21 mouse cellular contexts compared by ENCODE assay signal in the genomic region with DNA sequence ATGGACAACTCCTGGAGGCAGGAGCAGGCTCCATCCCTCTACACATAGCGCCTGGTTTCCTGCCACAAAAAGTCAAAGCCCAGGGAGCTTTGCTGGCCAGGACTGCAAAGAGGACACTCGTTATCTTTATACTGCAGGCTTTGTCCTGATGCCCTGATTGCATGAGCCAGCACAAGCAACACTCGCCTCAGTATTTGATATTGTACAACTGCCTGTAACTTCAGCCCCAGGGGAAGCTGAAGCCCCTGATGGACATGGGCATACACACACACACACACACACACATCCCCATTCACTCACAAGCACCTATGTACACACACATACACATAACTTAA. TPM values are rescaled to one million over a fixed set of nuclear protein-coding genes. Genes with fewer than 3 reads are reported as not detected.
DNase-seq lines count a peak whose midpoint lies in the region; ATAC-seq lines count a peak whose summit lies in the region.
"Had no signal": no experiment of that assay in that cellular context is flagged by ENCODE, and none has a peak within 500 bp of the region (broad histone marks: within the 10 kb centered on the region; RNA-seq: fewer than 3 reads in every experiment).

No protein-coding gene starts in this region.

- 0 out of 2 replicates have a peak, but pooled peaks have one; percentile 34 for ATAC-seq in granulocyte monocyte progenitor cell, adult 5-6 weeks (replicated peaks; ENCODE audit: poor library complexity, severe bottlenecking)
- 0 out of 2 replicates have a peak, but pooled peaks have one; percentile 22 for ATAC-seq in liver, embryonic 15.5 days (ENCODE audit: insufficient read depth)
- ATAC-seq in megakaryocyte-erythroid progenitor cell, adult 5-6 weeks (replicated peaks; ENCODE audit: low FRiP score, low TSS enrichment, poor library complexity, severe bottlenecking), result peak; percentile 95
- ATAC-seq in cerebellum, adult (ENCODE audit: insufficient number of reproducible peaks, low FRiP score, low TSS enrichment), result no peak
- ATAC-seq: forebrain, embryonic 14.5 days; inflammation-experienced regulatory T-cells, adult 6 months; Patski had no signal

- no peak overlapping the region for H3K4me3 ChIP-seq in liver, embryonic 15.5 days (replicated peaks)
- H3K4me3 ChIP-seq: embryonic facial prominence, embryonic 12.5 days; erythroblast, embryonic 14.5 days; left cerebral cortex, adult 2 months; lung, embryonic 15.5 days; midbrain, embryonic 12.5 days had no signal

- H3K4me1 ChIP-seq in liver, embryonic 15.5 days (replicated peaks), result peaks cover 20% of the 10 kb centered on the region
- H3K4me1 ChIP-seq: embryonic facial prominence, embryonic 12.5 days; lung, embryonic 15.5 days; midbrain, embryonic 12.5 days had no signal

- no peaks in the 10 kb centered on the region for H3K36me3 ChIP-seq in liver, embryonic 15.5 days (replicated peaks)
- H3K36me3 ChIP-seq: embryonic facial prominence, embryonic 12.5 days; lung, embryonic 15.5 days; midbrain, embryonic 12.5 days had no signal

- H3K4me2 ChIP-seq in liver, embryonic 15.5 days, result no peak overlapping the region; the same call in 1 of the 2 replicates
- H3K4me2 ChIP-seq: embryonic facial prominence, embryonic 12.5 days; hindbrain, embryonic 14.5 days; lung, embryonic 15.5 days; midbrain, embryonic 12.5 days had no signal

- H3K27ac ChIP-seq in liver, embryonic 15.5 days (replicated peaks), result no peak overlapping the region
- H3K27ac ChIP-seq: embryonic facial prominence, embryonic 12.5 days; hindbrain, embryonic 14.5 days; left cerebral cortex, adult 2 months; lung, embryonic 15.5 days; midbrain, embryonic 12.5 days had no signal

- DNase-seq in c-Kit-positive CD71-positive TER-119-negative erythroid progenitor cells, embryonic 14.5 days (ENCODE audit: low read depth), result peak; percentile 56
- DNase-seq in cerebellum, postnatal 14 days, result no peak
- no peak for DNase-seq in kidney, postnatal 4 days
- DNase-seq: adrenal gland, adult 8-10 months; cerebellum, adult 9-10 months; gastrocnemius, postnatal 25 days; kidney, adult 18-20 months; lung, postnatal 36 days had no signal

- WGBS in liver, embryonic 15.5 days (ENCODE audit: insufficient replicate concordance), result 16% methylated on average over 3 of the region's 3 CpGs

- H3K9ac ChIP-seq in liver, embryonic 15.5 days, result no peak overlapping the region
- H3K9ac ChIP-seq: embryonic facial prominence, embryonic 12.5 days; hindbrain, embryonic 14.5 days; lung, embryonic 15.5 days; midbrain, embryonic 12.5 days had no signal

- H3K27me3 ChIP-seq in liver, embryonic 15.5 days, result no peaks in the 10 kb centered on the region
- H3K27me3 ChIP-seq: embryonic facial prominence, embryonic 12.5 days; lung, embryonic 15.5 days; midbrain, embryonic 12.5 days; Patski had no signal

- H3K9me3 ChIP-seq in liver, embryonic 15.5 days (replicated peaks), result no peaks in the 10 kb centered on the region
- H3K9me3 ChIP-seq: embryonic facial prominence, embryonic 12.5 days; lung, embryonic 15.5 days; midbrain, embryonic 12.5 days had no signal

RNA-seq across cellular contexts. Expression of a gene that starts 16.3 kb away (rescaled TPM):
- 258 and 285 TPM in 2 replicates for total RNA-seq in granulocyte monocyte progenitor cell, adult 5-6 weeks (2014; fragmentation: Nextera tagmentation)
- 130 and 152 TPM in 2 replicates for total RNA-seq in granulocyte monocyte progenitor cell, adult 5-6 weeks (2017)
- polyA plus RNA-seq in liver, embryonic 15.5 days (2015; fragmentation: Nextera tagmentation; extraction: Ambion mirVana), result 253 and 255 TPM in 2 replicates
- total RNA-seq in megakaryocyte-erythroid progenitor cell, adult 5-6 weeks (2014; fragmentation: Nextera tagmentation), result 289 and 315 TPM in 2 replicates
- 118 and 123 TPM in 2 replicates for total RNA-seq in megakaryocyte-erythroid progenitor cell, adult 5-6 weeks (2017)
